Mouse (Mus musculus) layer of hippocampus, adult 2 months (tissue): ENCODE data around the gene Slc22a23. TPM values are rescaled to one million over a fixed set of nuclear protein-coding genes. Genes with fewer than 3 reads are reported as not detected.

Experiments used
- DNase-seq, 2 experiments: peaks; one replicate each; pipeline ENCODE4 v3.0.0; 2022; ENCODE audit warnings: low spot score in 2 of 2
- H3K27ac ChIP-seq: fragments of 200-600 bp; 2 replicates; pipeline ENCODE4 v1.8.1; 2022
- H3K4me3 ChIP-seq: fragments of 200-600 bp; 2 replicates; pipeline ENCODE4 v1.8.1; 2022; ENCODE audit warnings: mild to moderate bottlenecking
- CTCF ChIP-seq: fragments of 200-600 bp; conservative IDR thresholded peaks from 2 replicates; pipeline ENCODE4 v1.8.1; 2022; ENCODE audit warnings: antibody characterized with exemption, mild to moderate bottlenecking, moderate library complexity
- total RNA-seq, 2 experiments: library from RNA; stranded (reverse); gene quantifications; 2 replicates each; pipeline ENCODE4 v1.2.3; 2021

Slc22a23 gene
- total RNA-seq, 2 experiments from 2014 or later, result 31.6 to 34.8 TPM

- Histone ChIP-seq H3K27ac (no peak overlapping the region), H3K4me3 (no peak overlapping the region)
- TF ChIP-seq CTCF, result no peak
- no peak for DNase-seq
Observed at GRCm38 (mm10) chr13:34269376-34269991, 75.5 kb downstream of the Slc22a23 start.

- H3K4me3 ChIP-seq, result no peak overlapping the region
- no peak for TF ChIP-seq CTCF
- no peak for DNase-seq
- no peak overlapping the region for H3K27ac ChIP-seq
Observed at GRCm38 (mm10) chr13:34266942-34267660, 77.9 kb downstream of the Slc22a23 start.

- no peak overlapping the region for H3K4me3 ChIP-seq
- DNase-seq, result no peak
- no peak overlapping the region for H3K27ac ChIP-seq
- TF ChIP-seq CTCF, result no peak
Observed at GRCm38 (mm10) chr13:34266067-34266466, 78.9 kb downstream of the Slc22a23 start.

- 0 out of 2 replicates have a peak overlapping the region, but pooled peaks have one; percentile 18 for H3K27ac ChIP-seq
- no peak for TF ChIP-seq CTCF
- H3K4me3 ChIP-seq, result no peak overlapping the region
- no peak for DNase-seq
Observed at GRCm38 (mm10) chr13:34265576-34265975, 79.4 kb downstream of the Slc22a23 start.

GRCm38 (mm10) chr13:34265022-34265565 lies 79.9 kb downstream of the Slc22a23 start:
- TF ChIP-seq CTCF, result no peak
- peak overlapping the region; percentile 18; the same call in 1 of the 2 replicates for H3K27ac ChIP-seq
- no peak for DNase-seq
- no peak overlapping the region for H3K4me3 ChIP-seq

- TF ChIP-seq CTCF, result no peak
Observed at GRCm38 (mm10) chr13:34264508-34264907, 80.5 kb downstream of the Slc22a23 start.

GRCm38 (mm10) chr13:34258765-34259164 lies 86.2 kb downstream of the Slc22a23 start:
- DNase-seq, result no peak
- Histone ChIP-seq H3K4me3 (no peak overlapping the region), H3K27ac (no peak overlapping the region)
- TF ChIP-seq CTCF, result no peak

More at GRCm38 (mm10) chr13:34264508-34264907, 80.5 kb downstream of the Slc22a23 start:
- no peak for DNase-seq
- no peak overlapping the region for H3K4me3 ChIP-seq
- H3K27ac ChIP-seq, result no peak overlapping the region

GRCm38 (mm10) chr13:34257177-34257576 lies 87.8 kb downstream of the Slc22a23 start:
- DNase-seq, result no peak
- H3K27ac ChIP-seq, result peak overlapping the region; percentile 53; the same call in 1 of the 2 replicates
- H3K4me3 ChIP-seq, result no peak overlapping the region
- TF ChIP-seq CTCF, result no peak

- no peak overlapping the region for H3K4me3 ChIP-seq
- DNase-seq, result no peak
- no peak for TF ChIP-seq CTCF
- H3K27ac ChIP-seq, result no peak overlapping the region
Observed at GRCm38 (mm10) chr13:34256676-34257075, 88.3 kb downstream of the Slc22a23 start.

GRCm38 (mm10) chr13:34255297-34255696 lies 89.7 kb downstream of the Slc22a23 start:
- DNase-seq, result no peak
- TF ChIP-seq CTCF, result no peak
- Histone ChIP-seq H3K4me3 (no peak overlapping the region), H3K27ac (peak overlapping the region; percentile 73; the same call in 1 of the 2 replicates)

- H3K27ac ChIP-seq, result peak overlapping the region; percentile 73
- no peak for DNase-seq
- no peak for TF ChIP-seq CTCF
- H3K4me3 ChIP-seq, result no peak overlapping the region
Observed at GRCm38 (mm10) chr13:34254691-34255090, 90.3 kb downstream of the Slc22a23 start.

GRCm38 (mm10) chr13:34253736-34254135 lies 91.2 kb downstream of the Slc22a23 start:
- no peak for DNase-seq
- peak overlapping the region; percentile 73 for H3K27ac ChIP-seq
- H3K4me3 ChIP-seq, result no peak overlapping the region
- no peak for TF ChIP-seq CTCF

- DNase-seq, result no peak
- Histone ChIP-seq H3K27ac (peak overlapping the region; percentile 82), H3K4me3 (no peak overlapping the region)
- TF ChIP-seq CTCF, result no peak
Observed at GRCm38 (mm10) chr13:34248941-34249920, 95.8 kb downstream of the Slc22a23 start.
